Mouse (Mus musculus): Measurements from ENCODE around the gene Tsnaxip1. TPM values are rescaled to one million over a fixed set of nuclear protein-coding genes. Genes with fewer than 3 reads are reported as not detected.
A peak's percentile ranks its signal among the peaks of the same experiment; 100 is the strongest.

The Tsnaxip1 gene
- polyA plus RNA-seq, 1 experiment from 2014 or later, result 1.8 TPM

DNA sequence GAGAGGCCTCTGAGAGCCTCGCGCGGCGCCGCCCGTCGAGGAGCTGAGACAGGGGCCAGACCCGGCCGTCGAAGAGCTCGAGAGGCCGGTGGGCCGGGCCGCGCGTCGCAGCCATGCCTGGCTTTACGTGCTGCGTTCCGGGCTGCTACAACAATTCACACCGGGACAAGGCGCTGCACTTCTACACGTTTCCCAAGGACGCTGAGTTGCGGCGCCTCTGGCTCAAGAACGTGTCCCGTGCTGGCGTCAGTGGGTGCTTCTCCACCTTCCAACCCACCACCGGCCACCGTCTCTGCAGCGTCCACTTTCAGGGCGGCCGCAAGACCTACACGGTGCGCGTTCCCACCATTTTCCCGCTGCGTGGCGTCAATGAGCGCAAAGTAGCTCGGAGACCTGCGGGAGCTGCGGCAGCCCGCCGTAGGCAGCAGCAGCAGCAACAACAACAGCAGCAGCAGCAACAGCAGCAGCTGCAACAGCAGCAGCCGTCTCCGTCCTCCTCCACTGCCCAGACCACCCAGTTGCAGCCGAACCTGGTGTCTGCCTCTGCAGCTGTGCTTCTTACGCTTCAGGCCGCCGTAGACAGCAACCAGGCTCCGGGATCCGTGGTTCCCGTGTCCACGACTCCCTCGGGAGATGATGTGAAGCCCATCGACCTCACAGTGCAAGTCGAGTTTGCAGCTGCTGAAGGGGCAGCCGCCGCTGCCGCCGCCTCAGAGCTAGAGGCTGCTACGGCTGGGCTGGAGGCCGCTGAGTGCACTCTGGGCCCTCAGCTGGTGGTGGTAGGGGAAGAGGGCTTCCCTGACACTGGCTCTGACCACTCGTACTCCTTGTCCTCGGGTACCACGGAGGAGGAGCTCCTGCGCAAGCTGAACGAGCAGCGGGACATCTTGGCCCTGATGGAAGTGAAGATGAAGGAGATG is 28.0 kb downstream of the Tsnaxip1 start:
- Histone ChIP-seq H3K4me3 (peak overlapping the region; percentile 78), H3K36me3 (peaks cover 19% of the 10 kb centered on the region), H3K4me1 (replicated peaks) (peaks cover 66% of the 10 kb centered on the region), H3K27me3 (ENCODE audit: insufficient read depth, poor library complexity, severe bottlenecking) (no peaks in the 10 kb centered on the region), H3K9me3 (no peaks in the 10 kb centered on the region), H3K27ac (peak overlapping the region; percentile 96)
- WGBS, result under 1% methylated on average over 71 of the region's 71 CpGs
- DNase-seq (ENCODE audit: low spot score), result no peak

DNA sequence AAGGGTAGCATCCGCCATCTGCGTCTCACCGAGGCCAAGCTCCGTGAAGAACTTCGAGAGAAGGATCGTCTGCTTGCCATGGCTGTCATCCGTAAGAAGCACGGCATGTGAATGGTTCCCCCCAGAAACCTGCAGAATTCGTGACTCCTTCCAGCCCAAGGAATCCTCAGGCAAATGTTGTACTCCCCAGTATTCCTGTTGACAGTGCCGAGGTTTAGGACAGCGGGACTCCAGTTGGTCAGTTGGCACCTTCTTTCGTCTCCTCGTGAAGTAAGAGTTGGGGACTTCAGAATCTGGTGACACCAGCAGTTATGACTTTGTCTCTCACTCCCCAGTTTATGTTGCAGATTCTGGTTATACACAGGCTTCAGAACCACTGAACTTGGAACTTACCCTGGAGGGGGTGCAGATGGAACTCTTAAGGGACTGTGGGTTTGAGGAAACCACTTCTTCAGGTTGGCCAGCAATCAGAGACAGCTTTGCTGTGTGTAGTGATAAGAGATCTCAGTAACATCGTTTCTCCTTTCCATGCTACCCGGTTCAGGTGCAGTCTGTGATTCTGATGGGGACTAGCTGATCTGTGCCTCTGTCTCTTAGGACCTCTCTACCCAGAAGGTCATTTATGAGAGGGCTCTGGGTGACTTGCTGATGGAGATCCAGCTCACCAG is 28.8 kb downstream of the Tsnaxip1 start:
- WGBS, result 23% methylated on average over 15 of the region's 15 CpGs
- DNase-seq (ENCODE audit: low spot score), result no peak
- no peaks in the 10 kb centered on the region for H3K9me3 ChIP-seq
- H3K27me3 ChIP-seq (ENCODE audit: insufficient read depth, poor library complexity, severe bottlenecking), result no peaks in the 10 kb centered on the region
- H3K4me3 ChIP-seq, result peak overlapping the region; percentile 78
- peaks cover 19% of the 10 kb centered on the region for H3K36me3 ChIP-seq
- H3K27ac ChIP-seq, result peak overlapping the region; percentile 96
- peaks cover 63% of the 10 kb centered on the region for H3K4me1 ChIP-seq (replicated peaks)

DNA sequence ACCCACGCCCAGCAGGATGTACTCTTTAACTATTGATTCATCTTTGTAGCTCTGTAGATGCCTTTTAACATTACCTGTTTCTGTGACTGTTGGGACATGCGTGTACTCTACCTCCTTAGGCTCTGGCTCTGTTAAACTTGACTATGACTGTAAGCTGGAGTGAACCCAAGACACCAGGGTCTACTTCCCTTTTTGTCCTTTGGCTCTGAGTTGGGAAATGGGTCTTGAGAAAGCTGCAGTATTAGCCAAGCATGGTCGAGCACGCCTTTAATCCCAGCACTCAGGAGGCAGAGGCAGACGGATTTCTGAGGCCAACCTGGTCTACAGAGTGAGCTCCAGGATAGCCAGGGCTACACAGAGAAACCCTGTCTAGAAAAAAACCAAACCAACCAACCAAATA is 31.0 kb downstream of the Tsnaxip1 start:
- peak overlapping the region; percentile 6; the same call in 1 of the 2 replicates for H3K4me3 ChIP-seq

DNA sequence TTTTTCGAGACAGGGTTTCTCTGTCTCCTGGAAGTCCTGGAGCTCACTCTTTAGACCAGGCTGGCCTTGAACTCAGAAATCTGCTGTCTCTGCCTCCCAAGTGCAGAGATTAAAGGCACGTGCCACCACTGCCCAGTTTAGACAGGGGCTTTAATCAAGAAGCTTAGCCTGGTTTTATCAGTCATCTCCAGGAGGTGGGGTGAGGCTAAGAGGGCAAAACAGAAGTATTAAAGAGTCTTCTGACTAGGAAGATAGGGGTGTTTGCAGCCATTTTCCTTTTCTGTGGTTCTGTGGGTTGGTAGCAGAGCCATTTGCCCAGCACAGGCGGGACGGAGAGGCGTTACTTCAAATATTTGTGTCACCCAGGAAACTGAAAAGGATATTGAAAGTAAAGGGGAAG is 31.8 kb downstream of the Tsnaxip1 start:
- Histone ChIP-seq H3K27me3 (ENCODE audit: insufficient read depth, poor library complexity, severe bottlenecking) (no peaks in the 10 kb centered on the region), H3K27ac (peak overlapping the region; percentile 98; the same call in 1 of the 2 replicates), H3K9me3 (no peaks in the 10 kb centered on the region), H3K4me3 (peak overlapping the region; percentile 76; the same call in 1 of the 2 replicates), H3K36me3 (peaks cover 33% of the 10 kb centered on the region), H3K4me1 (replicated peaks) (peaks cover 84% of the 10 kb centered on the region)
- WGBS, result 88% methylated on average over 5 of the region's 5 CpGs
- DNase-seq (ENCODE audit: low spot score), result no peak

More for the DNA sequence above, 31.0 kb downstream of the Tsnaxip1 start:
- Histone ChIP-seq H3K36me3 (peaks cover 24% of the 10 kb centered on the region), H3K27ac (no peak overlapping the region), H3K9me3 (no peaks in the 10 kb centered on the region), H3K27me3 (ENCODE audit: insufficient read depth, poor library complexity, severe bottlenecking) (no peaks in the 10 kb centered on the region), H3K4me1 (replicated peaks) (peaks cover 79% of the 10 kb centered on the region)
- 88% methylated on average over 5 of the region's 5 CpGs for WGBS
- DNase-seq (ENCODE audit: low spot score), result no peak

- peaks cover 41% of the 10 kb centered on the region for H3K36me3 ChIP-seq
These were observed 32.8 kb downstream of the Tsnaxip1 start, which contains the start of gene Nutf2 for GRCm38 (mm10) chr8:105860143-105860981. Nutf2 (plus strand) TSS chr8:105860580.

GRCm38 (mm10) chr8:105861951-105862350 is 34.4 kb downstream of the Tsnaxip1 start:
- peaks cover 57% of the 10 kb centered on the region for H3K36me3 ChIP-seq
- no peaks in the 10 kb centered on the region for H3K9me3 ChIP-seq
- H3K27ac ChIP-seq, result peak overlapping the region; percentile 98; the same call in 1 of the 2 replicates
- peak overlapping the region; percentile 76 for H3K4me3 ChIP-seq
- WGBS, result 7% methylated on average over 1 of the region's 1 CpGs
- no peak for DNase-seq (ENCODE audit: low spot score)
- no peaks in the 10 kb centered on the region for H3K27me3 ChIP-seq (ENCODE audit: insufficient read depth, poor library complexity, severe bottlenecking)
- H3K4me1 ChIP-seq (replicated peaks), result peaks cover 62% of the 10 kb centered on the region

More at GRCm38 (mm10) chr8:105860143-105860981, 32.8 kb downstream of the Tsnaxip1 start, which contains the start of gene Nutf2:
- Histone ChIP-seq H3K4me3 (peak within 1 kb of the TSS; percentile 76), H3K27ac (peak within 1 kb of the TSS; percentile 98), H3K9me3 (no peaks in the 10 kb centered on the region), H3K4me1 (replicated peaks) (peaks cover 78% of the 10 kb centered on the region), H3K27me3 (ENCODE audit: insufficient read depth, poor library complexity, severe bottlenecking) (no peaks in the 10 kb centered on the region)
- DNase-seq (ENCODE audit: low spot score), result peak; percentile 98
- 1% methylated on average over 59 of the region's 59 CpGs for WGBS

DNA sequence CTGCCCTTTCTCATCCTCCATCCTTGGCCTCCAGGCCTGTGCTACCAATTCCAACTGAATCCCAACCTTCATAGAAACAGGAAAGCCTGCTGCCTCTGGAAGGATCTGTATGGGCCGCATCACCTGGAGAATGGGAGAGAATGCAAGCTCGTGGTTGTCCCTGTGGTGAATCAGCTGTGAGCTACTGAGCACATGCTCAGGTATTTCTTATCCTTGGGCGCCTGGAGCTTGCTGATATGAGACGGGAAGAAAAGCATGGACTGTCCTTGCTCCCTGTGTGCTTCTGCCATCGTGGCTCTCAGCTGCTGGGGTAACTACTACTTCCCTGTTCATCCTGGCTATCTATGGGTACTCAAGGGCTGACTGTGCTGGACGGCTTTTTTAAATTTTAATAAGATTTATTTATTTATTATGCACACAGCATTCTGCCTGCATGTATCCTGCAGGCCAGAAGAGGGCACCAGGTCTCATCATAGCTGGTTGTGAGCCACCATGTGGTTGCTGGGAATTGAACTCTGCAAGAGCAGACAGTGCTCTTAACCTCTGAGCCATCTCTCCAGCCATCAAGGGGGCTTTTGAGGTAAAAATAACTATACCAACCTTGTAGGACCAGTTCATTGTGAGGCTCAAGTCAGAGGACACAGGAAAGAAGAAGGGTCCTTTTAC is 39.0 kb downstream of the Tsnaxip1 start:
- no peak overlapping the region for H3K4me3 ChIP-seq
- no peaks in the 10 kb centered on the region for H3K9me3 ChIP-seq
- H3K36me3 ChIP-seq, result peaks cover 82% of the 10 kb centered on the region
- no peaks in the 10 kb centered on the region for H3K27me3 ChIP-seq (ENCODE audit: insufficient read depth, poor library complexity, severe bottlenecking)
- no peak overlapping the region for H3K27ac ChIP-seq
- WGBS, result 88% methylated on average over 6 of the region's 6 CpGs
- peaks cover 20% of the 10 kb centered on the region for H3K4me1 ChIP-seq (replicated peaks)
- DNase-seq (ENCODE audit: low spot score), result no peak

GRCm38 (mm10) chr8:105874301-105874700 is 46.8 kb downstream of the Tsnaxip1 start:
- Histone ChIP-seq H3K27me3 (ENCODE audit: insufficient read depth, poor library complexity, severe bottlenecking) (no peaks in the 10 kb centered on the region), H3K4me1 (replicated peaks) (no peaks in the 10 kb centered on the region), H3K4me3 (no peak overlapping the region), H3K9me3 (no peaks in the 10 kb centered on the region), H3K36me3 (peaks cover 94% of the 10 kb centered on the region), H3K27ac (no peak overlapping the region)
- WGBS, result 89% methylated on average over 6 of the region's 6 CpGs
- no peak for DNase-seq (ENCODE audit: low spot score)

DNA sequence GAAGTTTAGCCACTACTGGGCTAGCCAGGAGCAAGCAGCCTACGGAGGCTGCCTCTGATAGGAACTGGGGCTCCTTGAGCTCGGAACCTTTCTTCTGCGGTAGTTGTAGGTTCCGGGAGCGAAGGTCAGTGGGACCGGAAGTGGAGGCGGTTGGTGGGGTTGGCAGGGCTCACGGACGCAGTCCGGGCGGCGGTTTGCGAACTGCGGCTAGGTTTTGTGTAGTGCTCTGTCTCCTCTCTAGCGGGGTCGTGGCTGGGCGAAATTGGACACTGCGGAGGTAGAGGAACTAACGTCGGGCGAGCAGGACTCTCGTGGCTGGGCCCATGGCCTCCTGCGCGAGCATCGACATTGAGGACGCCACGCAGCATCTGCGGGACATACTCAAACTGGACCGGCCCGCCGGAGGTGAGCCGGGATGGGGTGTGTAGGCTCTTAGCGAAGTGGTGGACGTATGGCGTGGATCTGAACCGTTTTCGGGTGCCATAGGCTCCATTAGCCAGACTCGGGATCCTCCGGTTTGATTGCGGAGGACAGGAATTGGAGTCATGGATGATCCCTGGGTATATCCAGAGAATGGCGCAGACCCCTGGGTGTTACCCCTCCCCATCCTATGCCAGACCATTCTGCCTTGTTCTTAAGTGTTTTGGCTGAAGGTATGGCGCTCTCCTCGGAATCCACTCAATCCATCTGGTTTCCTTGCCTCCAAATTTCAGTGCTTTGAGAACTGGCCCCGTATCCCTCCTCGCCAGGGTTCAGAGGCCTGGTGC is 53.4 kb downstream of the Tsnaxip1 start, which contains the start of gene Edc4:
Edc4 (plus strand) TSS at position 128 of the 767 bp plus-strand sequence.
- peak; percentile 86 for DNase-seq (ENCODE audit: low spot score)
- Histone ChIP-seq H3K36me3 (peaks cover 62% of the 10 kb centered on the region), H3K4me3 (peak within 1 kb of the TSS; percentile 95), H3K9me3 (no peaks in the 10 kb centered on the region), H3K4me1 (replicated peaks) (peaks cover 28% of the 10 kb centered on the region), H3K27me3 (ENCODE audit: insufficient read depth, poor library complexity, severe bottlenecking) (no peaks in the 10 kb centered on the region), H3K27ac (peak within 1 kb of the TSS; percentile 91)
- WGBS, result 1% methylated on average over 45 of the region's 45 CpGs

GRCm38 (mm10) chr8:105889756-105890465 is 62.4 kb downstream of the Tsnaxip1 start:
- H3K36me3 ChIP-seq, result peaks cover 90% of the 10 kb centered on the region
- H3K27ac ChIP-seq, result no peak overlapping the region
- peaks cover 13% of the 10 kb centered on the region for H3K4me1 ChIP-seq (replicated peaks)
- H3K4me3 ChIP-seq, result no peak overlapping the region
- no peaks in the 10 kb centered on the region for H3K27me3 ChIP-seq (ENCODE audit: insufficient read depth, poor library complexity, severe bottlenecking)
- 91% methylated on average over 12 of the region's 12 CpGs for WGBS
- H3K9me3 ChIP-seq, result no peaks in the 10 kb centered on the region
- DNase-seq (ENCODE audit: low spot score), result no peak

- peaks cover 13% of the 10 kb centered on the region for H3K4me1 ChIP-seq (replicated peaks)
- H3K36me3 ChIP-seq, result peaks cover 87% of the 10 kb centered on the region
- H3K9me3 ChIP-seq, result no peaks in the 10 kb centered on the region
- no peaks in the 10 kb centered on the region for H3K27me3 ChIP-seq (ENCODE audit: insufficient read depth, poor library complexity, severe bottlenecking)
- H3K4me3 ChIP-seq, result no peak overlapping the region
- WGBS, result 95% methylated on average over 6 of the region's 6 CpGs
- no peak overlapping the region for H3K27ac ChIP-seq
- DNase-seq (ENCODE audit: low spot score), result no peak
These were observed 63.3 kb downstream of the Tsnaxip1 start for GRCm38 (mm10) chr8:105890870-105891269.
